Mouse (Mus musculus) cortical plate, adult 2 months (tissue): ENCODE data around the gene Taldo1. TPM values are rescaled to one million over a fixed set of nuclear protein-coding genes. Genes with fewer than 3 reads are reported as not detected.
A peak's percentile ranks its signal among the peaks of the same experiment; 100 is the strongest.
"Not testable (repeated sequence)": the region's sequence is repeated elsewhere in the genome, so short reads cannot be mapped to it uniquely, and the experiment has no call there.

Experiments
- H3K27ac ChIP-seq: fragments of 200-500 bp; 2 replicates; pipeline ENCODE4 v1.5.1; 2012; ENCODE audit warnings: low read length, control low read depth, inconsistent platforms; ENCODE audit not compliant: insufficient read depth
- H3K4me1 ChIP-seq: fragments of 200-500 bp; 2 replicates; pipeline ENCODE4 v1.6.1; 2011; ENCODE audit warnings: low read length; ENCODE audit not compliant: control insufficient read depth, insufficient read depth
- H3K4me3 ChIP-seq: fragments of 200-500 bp; 2 replicates; pipeline ENCODE4 v1.5.1; 2011; ENCODE audit warnings: mild to moderate bottlenecking, low read length, control low read depth; ENCODE audit not compliant: insufficient read depth
- CTCF ChIP-seq: fragments of 200-500 bp; IDR thresholded peaks from 2 replicates; pipeline ENCODE4 v1.5.1; 2011; ENCODE audit warnings: mild to moderate bottlenecking, control low read depth, low read length; ENCODE audit not compliant: insufficient read depth; ENCODE audit errors: extremely low read depth
- POLR2A ChIP-seq: fragments of 200-500 bp; IDR thresholded peaks from 2 replicates; pipeline ENCODE4 v1.6.1; 2011; ENCODE audit warnings: mild to moderate bottlenecking, low read length, control low read depth; ENCODE audit not compliant: insufficient read depth; ENCODE audit errors: extremely low read depth
- polyA plus RNA-seq: library from polyadenylated mRNA; depleted of rRNA; stranded (reverse); fragments of >200 nt; gene quantifications from 2 replicates; pipeline ENCODE4 v1.2.3, GENCODE M21; 2012

Taldo1 gene
- polyA plus RNA-seq, 1 experiment = 193 TPM

GRCm38 (mm10) chr7:141403305-141403704 lies 11.3 kb downstream of the Taldo1 start:
- TF ChIP-seq CTCF = peak; percentile 86
- no peak for TF ChIP-seq POLR2A
- Histone ChIP-seq H3K4me1 (no peaks in the 10 kb centered on the region), H3K4me3 (no peak overlapping the region), H3K27ac (no peak overlapping the region)

GRCm38 (mm10) chr7:141405466-141405865 lies 13.5 kb downstream of the Taldo1 start:
- Histone ChIP-seq H3K4me3 (no peak overlapping the region), H3K27ac (no peak overlapping the region), H3K4me1 (no peaks in the 10 kb centered on the region; the same call in 1 of the 2 replicates)
- TF ChIP-seq POLR2A = no peak
- no peak for TF ChIP-seq CTCF

- H3K27ac ChIP-seq, H3K4me3 ChIP-seq: not testable (repeated sequence)
These were observed 15.7 kb downstream of the Taldo1 start for GRCm38 (mm10) chr7:141407670-141408069.

GRCm38 (mm10) chr7:141408833-141409232 lies 16.8 kb downstream of the Taldo1 start:
- H3K4me3 ChIP-seq = no peak overlapping the region
- TF ChIP-seq CTCF (peak; percentile 84), POLR2A (no peak)
- H3K4me1 ChIP-seq = no peaks in the 10 kb centered on the region; the same call in 1 of the 2 replicates
- H3K27ac ChIP-seq = no peak overlapping the region

More at GRCm38 (mm10) chr7:141407670-141408069, 15.7 kb downstream of the Taldo1 start:
- not testable (repeated sequence) for H3K4me1 ChIP-seq

GRCm38 (mm10) chr7:141410631-141411030 lies 18.6 kb downstream of the Taldo1 start:
- no peak overlapping the region for H3K4me3 ChIP-seq
- no peak overlapping the region for H3K27ac ChIP-seq
- H3K4me1 ChIP-seq = no peaks in the 10 kb centered on the region; the same call in 1 of the 2 replicates
- TF ChIP-seq POLR2A = no peak
- no peak for TF ChIP-seq CTCF

- Histone ChIP-seq H3K4me1 (no peaks in the 10 kb centered on the region; the same call in 1 of the 2 replicates), H3K4me3 (no peak overlapping the region), H3K27ac (no peak overlapping the region)
- TF ChIP-seq POLR2A = no peak
- no peak for TF ChIP-seq CTCF
These were observed 19.7 kb downstream of the Taldo1 start for GRCm38 (mm10) chr7:141411667-141412066.

- H3K4me3 ChIP-seq = peak overlapping the region; percentile 62
- TF ChIP-seq CTCF (no peak), POLR2A (no peak)
- H3K27ac ChIP-seq = peak overlapping the region; percentile 30
- H3K4me1 ChIP-seq = no peaks in the 10 kb centered on the region; the same call in 1 of the 2 replicates
These were observed 21.3 kb downstream of the Taldo1 start for GRCm38 (mm10) chr7:141413331-141413730.

GRCm38 (mm10) chr7:141413809-141414584 lies 22.0 kb downstream of the Taldo1 start, which contains the start of gene Gatd1:
Gene Gatd1, minus strand, starts transcription at chr7:141414136.
- H3K4me1 ChIP-seq = no peaks in the 10 kb centered on the region; the same call in 1 of the 2 replicates
- TF ChIP-seq POLR2A = peak; percentile 86
- TF ChIP-seq CTCF = no peak
- H3K4me3 ChIP-seq = peak within 1 kb of the TSS; percentile 62
- peak within 1 kb of the TSS; percentile 30 for H3K27ac ChIP-seq

GRCm38 (mm10) chr7:141416144-141416841 lies 24.3 kb downstream of the Taldo1 start:
- H3K27ac ChIP-seq = no peak overlapping the region
- TF ChIP-seq CTCF = no peak
- TF ChIP-seq POLR2A = no peak
- no peak overlapping the region for H3K4me3 ChIP-seq

GRCm38 (mm10) chr7:141417731-141418681 lies 26.0 kb downstream of the Taldo1 start:
- Histone ChIP-seq H3K4me1 (no peaks in the 10 kb centered on the region), H3K4me3 (no peak overlapping the region), H3K27ac (no peak overlapping the region)
- no peak for TF ChIP-seq POLR2A
- TF ChIP-seq CTCF = no peak

More at GRCm38 (mm10) chr7:141416144-141416841, 24.3 kb downstream of the Taldo1 start:
- no peaks in the 10 kb centered on the region for H3K4me1 ChIP-seq
